Mouse (Mus musculus) embryo, embryonic 10.5 days (tissue): ENCODE data around the gene Irf2bpl.

ENCODE experiments used
- DNase-seq: peaks from one replicate; pipeline ENCODE4 v3.0.0-alpha.2; 2015; ENCODE audit warnings: low spot score

Irf2bpl gene

GRCm38 (mm10) chr12:86885746-86886145, 1.1 kb upstream of the Irf2bpl start:
- no peak for DNase-seq

GRCm38 (mm10) chr12:86885336-86885735, 738 bp upstream of the Irf2bpl start:
- no peak for DNase-seq

- no peak for DNase-seq
These were observed 1.1 kb downstream of the Irf2bpl start for GRCm38 (mm10) chr12:86883280-86884196.

- no peak for DNase-seq
These were observed 1.6 kb downstream of the Irf2bpl start for GRCm38 (mm10) chr12:86883019-86883279.

GRCm38 (mm10) chr12:86882279-86883018, 2.1 kb downstream of the Irf2bpl start:
- DNase-seq, result peak; percentile 66

GRCm38 (mm10) chr12:86881809-86882278, 2.8 kb downstream of the Irf2bpl start:
- DNase-seq, result no peak

- no peak for DNase-seq
These were observed 4.4 kb downstream of the Irf2bpl start for GRCm38 (mm10) chr12:86880090-86880723.

GRCm38 (mm10) chr12:86879446-86880085, 5.0 kb downstream of the Irf2bpl start:
- no peak for DNase-seq

- no peak for DNase-seq
These were observed 5.9 kb downstream of the Irf2bpl start for GRCm38 (mm10) chr12:86878426-86879353.

- no peak for DNase-seq
These were observed 7.6 kb downstream of the Irf2bpl start for GRCm38 (mm10) chr12:86876981-86877380.

- DNase-seq, result no peak
These were observed 8.5 kb downstream of the Irf2bpl start for GRCm38 (mm10) chr12:86876116-86876515.

- no peak for DNase-seq
These were observed 12.1 kb downstream of the Irf2bpl start for GRCm38 (mm10) chr12:86872335-86873040.

- DNase-seq, result no peak
These were observed 12.8 kb downstream of the Irf2bpl start for GRCm38 (mm10) chr12:86871666-86872334.

GRCm38 (mm10) chr12:86870996-86871395, 13.6 kb downstream of the Irf2bpl start:
- DNase-seq, result no peak

- no peak for DNase-seq
These were observed 14.8 kb downstream of the Irf2bpl start for GRCm38 (mm10) chr12:86869761-86870160.

GRCm38 (mm10) chr12:86867271-86868223, 17.1 kb downstream of the Irf2bpl start:
- no peak for DNase-seq

GRCm38 (mm10) chr12:86864316-86865020, 20.1 kb downstream of the Irf2bpl start:
- DNase-seq, result no peak
